Mouse (Mus musculus): ENCODE data around the gene Nkiras1. TPM values are rescaled to one million over a fixed set of nuclear protein-coding genes. Genes with fewer than 3 reads are reported as not detected.

Nkiras1 gene
- 0.93 and 1.3 TPM in 2 replicates for polyA plus RNA-seq (2012)

DNA sequence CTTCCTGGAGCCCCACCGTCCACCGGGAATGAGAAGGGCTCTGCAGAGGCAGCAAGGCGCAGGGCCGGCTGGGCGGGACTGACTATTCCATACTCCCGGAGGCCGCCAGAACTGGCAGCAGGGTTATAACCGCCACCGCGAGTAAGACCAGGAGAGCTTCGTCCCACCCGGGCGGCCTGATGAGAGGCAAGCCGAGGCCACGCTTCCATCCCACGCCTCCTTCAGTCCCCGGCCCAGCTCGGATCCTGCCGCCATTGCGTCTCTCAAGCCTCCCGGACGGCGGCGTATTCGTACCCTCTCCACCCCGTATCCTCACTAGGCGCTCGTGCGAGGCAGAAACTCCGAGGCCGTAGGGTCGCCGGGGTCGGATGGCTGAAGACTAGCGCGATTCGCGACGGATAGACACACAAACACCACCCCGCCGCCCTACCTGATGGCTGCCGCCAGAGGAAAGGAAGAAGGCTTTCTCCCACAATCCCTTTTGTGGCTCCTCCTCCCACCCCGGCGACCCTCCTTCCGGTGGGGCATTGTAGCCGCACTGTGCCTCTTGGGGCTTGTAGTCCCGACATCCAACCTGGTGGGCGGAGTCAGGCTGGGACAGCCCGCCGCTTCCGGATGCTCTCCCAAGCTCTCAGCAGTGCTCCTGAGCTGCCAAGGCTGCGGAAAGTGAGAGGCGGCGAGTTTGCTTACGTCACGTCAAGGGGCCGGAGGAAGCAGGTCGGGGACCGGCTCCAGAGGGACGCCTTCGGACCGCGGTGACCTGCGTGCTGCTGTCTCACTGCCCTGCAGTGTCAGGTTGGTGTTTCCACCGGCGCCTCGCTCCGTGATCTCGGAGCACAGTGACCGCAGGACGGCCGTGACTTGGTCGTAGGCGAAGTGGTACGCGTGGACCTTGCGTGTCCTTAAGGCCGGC is at the start of gene Nkiras1, which contains the start of gene Rpl15:
Gene Nkiras1 (plus strand): TSS at position 608 of the 913 bp plus-strand sequence.
Gene Rpl15 (minus strand): TSS at position 863 of the 913 bp plus-strand sequence.
- no peak for TF ChIP-seq GATA1 (IDR thresholded peaks at IDR 0.05; ENCODE audit: low read length)

DNA sequence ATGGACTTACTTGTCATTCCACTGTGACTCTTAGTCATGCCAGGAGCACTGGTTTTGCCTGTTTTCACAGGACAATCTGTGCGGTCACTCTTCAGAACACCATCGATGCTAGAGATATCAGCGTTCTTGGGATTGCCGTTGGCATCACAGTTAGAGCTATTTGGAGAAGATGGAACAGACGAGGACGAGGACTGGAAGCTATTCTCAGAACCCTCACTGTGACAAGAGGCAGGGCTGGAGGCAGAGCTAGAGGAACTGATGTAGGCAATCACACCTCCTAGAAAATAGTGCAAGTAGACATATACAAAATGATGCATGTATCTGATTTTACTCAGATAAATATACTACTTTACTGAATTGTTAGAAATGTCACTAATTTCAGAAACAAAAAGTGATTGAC is 49.0 kb upstream of the Nkiras1 start:
- no peak for TF ChIP-seq GATA1 (IDR thresholded peaks at IDR 0.05; ENCODE audit: low read length)

DNA sequence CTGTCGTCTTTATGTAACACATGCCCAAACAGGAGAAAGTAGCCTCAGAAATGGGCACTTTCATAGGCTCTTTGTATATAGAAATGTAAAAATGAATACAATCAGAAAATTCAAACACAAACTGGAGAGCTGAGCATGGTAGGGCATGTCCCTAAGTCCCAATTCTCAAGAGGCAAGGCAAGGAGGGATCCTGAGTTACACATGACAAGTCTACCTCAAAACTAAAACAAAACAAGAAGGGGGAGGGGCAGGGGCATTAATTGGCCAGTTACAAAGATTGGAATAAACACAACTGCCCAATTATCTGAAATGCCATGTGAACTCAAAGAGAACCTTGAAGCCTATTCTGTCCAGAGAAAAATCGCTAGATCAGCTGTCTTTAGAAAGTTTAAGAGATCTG is 37.9 kb upstream of the Nkiras1 start:
- no peak for TF ChIP-seq GATA1 (IDR thresholded peaks at IDR 0.05; ENCODE audit: low read length)

DNA sequence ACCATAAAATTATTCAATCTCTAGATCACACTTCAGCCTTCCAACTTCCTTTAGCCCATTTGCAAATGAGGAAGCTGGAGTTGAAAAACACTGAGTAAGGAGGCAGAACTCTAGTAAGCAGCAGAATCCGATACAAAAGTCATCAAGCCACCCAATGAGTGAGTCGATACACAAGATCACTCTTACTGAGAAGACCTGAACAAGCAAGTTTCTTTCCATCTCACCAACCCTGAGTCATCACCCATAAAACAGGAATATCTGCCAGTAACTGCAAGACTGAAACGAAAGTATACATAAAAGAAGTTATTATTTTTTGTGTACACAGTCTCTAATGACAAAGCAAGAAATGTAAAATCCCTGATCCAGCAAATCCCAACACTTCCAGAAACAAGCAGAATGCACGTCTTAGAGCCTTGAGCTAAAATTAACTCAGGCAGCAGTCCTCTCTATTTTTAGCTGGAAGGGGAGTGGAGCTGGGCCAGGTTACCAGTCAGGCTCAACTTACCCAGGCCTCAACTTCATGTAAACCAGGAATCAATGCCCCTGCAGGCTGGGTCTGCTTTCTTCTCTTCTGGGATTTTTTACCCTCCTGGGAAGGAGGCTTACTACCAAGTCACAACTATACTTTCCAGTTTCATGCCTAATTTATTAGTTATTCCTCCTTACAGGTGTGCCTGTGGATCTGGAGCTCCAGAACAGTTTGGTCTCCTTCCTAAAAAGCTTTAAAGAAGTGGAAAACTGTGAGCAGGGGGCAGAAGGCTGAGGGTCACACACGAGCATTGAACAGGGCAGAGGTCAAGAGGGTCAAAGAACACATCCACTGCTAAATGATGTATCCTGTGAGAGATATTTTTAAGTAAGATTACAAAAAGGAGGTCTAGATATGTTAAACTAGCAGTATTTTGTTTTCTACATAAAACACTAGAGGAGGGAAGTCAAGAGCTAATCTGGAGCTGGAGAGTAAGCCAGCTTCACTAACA is 36.7 kb upstream of the Nkiras1 start:
- no peak for TF ChIP-seq GATA1 (IDR thresholded peaks at IDR 0.05; ENCODE audit: low read length)

DNA sequence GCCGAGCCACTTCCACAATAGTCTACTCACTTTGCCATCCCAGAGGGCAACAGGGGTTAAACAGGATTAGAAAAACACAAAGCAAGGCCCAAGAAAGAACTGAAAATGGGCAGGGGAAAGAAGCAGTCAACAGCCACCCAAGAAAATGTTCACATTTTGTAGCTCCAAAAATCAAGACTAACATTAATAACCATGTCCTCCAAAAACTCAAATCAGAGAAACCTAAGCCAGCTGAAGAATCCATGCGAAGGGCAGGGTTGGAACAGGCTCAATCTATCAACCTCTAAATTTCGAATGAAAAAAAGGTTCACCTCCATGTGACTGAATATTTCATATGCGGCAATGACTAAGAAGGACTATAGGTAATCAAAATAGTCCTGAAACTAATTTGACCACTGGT is 33.6 kb upstream of the Nkiras1 start:
- no peak for TF ChIP-seq GATA1 (IDR thresholded peaks at IDR 0.05; ENCODE audit: low read length)

DNA sequence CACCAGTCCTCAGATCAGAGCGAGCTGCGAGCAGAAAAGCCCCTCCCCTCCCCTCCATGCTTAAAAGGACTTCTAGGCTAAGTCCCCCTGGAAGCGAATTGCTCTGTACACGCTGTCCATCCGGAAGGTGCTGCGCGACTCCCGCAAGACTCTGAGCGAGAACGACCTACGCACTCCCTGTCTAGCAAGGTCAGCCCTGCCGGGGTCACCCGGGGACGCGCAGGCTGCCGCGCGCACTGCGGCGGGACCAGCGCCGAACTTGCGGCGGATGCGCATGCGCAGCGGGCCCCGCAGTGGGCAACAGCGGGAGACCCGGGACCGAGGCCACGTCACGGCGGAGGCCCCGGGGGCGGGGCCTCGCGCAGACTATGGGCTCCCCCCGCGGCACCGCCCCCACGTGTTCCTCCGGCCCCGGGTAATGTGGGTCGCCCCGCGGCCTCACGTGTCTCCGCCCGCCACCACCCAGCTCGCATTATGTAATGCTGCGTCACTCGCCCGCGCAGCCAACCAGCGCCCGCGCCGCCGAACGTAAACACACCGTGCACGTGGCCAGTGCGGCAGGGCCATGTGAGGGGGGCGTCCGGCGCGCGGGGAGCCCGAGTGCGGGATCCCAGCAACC is 32.7 kb upstream of the Nkiras1 start:
- TF ChIP-seq GATA1 (IDR thresholded peaks at IDR 0.05; ENCODE audit: low read length): no peak

DNA sequence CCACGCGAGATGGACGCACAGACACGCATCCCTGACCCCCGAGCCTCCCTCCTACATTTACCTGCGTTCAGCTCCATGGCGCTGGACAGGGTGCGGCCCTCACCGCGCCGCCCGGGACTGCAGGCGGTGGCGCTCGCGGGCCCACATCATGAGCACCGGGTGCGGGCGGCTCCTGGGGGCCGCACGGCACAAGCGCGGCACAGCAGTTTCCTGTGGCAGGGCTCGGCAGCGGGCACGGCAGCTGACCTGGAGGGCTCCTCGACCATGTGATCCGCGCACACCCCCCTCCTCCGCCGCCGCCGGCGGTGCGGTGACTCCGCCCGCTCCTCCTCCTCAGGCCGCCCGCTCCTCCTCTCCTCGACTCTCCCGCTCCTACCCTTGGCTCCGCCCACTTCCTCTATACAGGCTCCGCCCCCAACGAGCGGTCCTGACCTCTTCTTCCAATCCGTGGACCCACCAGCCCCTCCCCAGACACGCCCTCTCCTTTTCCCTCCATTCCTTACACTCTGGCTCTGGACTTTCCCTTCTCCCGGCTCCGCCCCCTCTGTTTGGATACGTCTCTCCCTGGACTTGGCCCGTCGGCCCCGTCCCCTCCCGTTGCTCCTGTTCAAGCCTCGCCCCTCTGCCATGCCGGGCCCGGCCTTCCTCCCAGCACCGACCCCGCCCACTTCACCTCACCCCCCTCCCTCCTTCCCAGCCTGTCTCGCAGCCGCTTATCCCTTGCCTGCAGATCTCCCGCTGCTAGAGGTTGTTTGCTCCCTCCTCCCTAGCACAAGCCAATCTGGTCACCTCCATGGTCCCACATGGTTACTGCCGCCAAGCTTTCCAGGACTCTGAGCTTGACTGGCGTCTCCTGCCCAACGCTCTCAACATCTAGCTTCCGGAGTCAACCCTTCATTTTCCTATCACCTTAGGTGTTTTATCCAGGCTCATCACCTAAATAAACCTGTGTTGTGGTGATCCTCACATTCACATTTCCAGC is 31.9 kb upstream of the Nkiras1 start, which contains the start of gene Nr1d2:
Gene Nr1d2 (minus strand): TSS at position 378 of the 982 bp plus-strand sequence.
- TF ChIP-seq GATA1 (IDR thresholded peaks at IDR 0.05; ENCODE audit: low read length): no peak

DNA sequence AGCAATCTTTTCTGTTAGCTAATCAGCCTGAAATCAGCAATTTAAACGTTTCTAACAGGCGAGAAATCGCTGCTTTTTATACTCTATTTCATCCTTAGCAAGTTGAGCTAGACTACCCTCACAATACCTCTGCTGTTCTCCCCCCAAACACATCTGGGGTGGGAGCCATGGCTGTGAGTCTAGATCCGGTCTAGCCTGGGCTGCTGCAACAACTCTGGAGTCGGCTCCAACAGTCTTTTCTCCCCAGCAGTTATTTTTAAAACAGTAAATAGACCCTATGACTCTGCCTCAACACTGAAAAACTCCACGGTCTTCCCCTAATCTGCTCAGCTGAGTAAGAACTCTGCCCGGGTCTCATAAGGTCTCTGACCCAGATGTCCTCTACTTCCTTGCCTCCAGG is 30.8 kb upstream of the Nkiras1 start:
- no peak for TF ChIP-seq GATA1 (IDR thresholded peaks at IDR 0.05; ENCODE audit: low read length)

DNA sequence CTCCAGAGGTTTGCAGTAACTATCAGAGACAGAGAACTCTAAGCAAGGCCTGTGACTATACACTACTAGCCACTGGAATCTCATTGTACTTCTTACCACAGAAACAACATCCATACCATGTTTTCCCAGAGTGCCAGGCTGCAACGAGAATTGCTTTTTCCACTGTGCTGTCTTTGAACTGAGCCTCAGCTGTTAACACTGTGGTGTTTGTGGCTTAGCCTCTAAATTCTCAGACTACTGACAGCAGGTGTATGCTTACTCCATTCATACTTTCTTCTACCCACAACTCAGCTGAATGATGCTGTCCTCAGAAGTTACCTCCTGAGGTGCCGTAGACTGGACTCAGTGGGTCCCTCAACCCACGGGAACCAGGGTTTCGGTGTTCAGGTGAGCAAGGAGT is 29.1 kb upstream of the Nkiras1 start:
- TF ChIP-seq GATA1 (IDR thresholded peaks at IDR 0.05; ENCODE audit: low read length): no peak

DNA sequence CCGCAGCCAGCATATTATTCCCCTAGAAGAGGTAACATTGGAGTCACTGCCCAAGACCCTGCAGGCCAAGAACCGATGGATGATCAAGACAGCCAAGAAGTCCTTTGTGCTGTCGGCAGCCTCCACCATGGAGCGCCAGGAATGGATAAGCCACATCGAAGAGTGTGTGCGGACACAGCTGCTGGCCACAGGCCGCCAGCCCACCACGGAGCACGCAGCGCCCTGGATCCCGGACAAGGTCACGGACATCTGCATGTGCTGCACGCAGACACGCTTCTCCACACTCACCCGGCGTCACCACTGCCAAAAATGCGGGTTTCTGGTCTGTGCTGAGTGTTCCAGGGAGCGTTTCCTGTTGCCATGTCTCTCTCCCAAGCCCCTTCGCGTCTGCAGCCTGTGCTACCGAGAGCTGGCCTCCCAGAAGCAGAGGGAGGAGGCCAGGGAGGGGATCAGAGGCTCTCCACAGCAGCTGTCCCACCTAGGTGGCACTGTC is 28.3 kb upstream of the Nkiras1 start:
- no peak for TF ChIP-seq GATA1 (IDR thresholded peaks at IDR 0.05; ENCODE audit: low read length)

DNA sequence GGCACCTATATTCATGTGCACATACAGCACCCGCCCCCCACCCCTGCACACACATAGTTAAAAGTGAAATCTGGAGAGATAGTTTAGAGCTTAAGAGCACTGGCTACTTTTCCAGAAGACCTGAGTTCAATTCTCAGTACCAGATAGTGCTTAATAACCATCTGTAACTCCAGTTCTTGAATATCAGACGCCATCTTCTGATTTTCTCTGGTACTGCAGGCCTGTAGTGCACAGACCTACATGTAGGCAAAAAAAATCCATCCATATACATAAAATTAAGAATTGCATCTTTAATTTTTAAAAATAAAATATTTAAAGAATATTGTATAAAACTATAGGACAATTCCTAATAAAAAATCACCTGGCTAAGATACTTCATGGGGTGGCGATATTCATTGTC is 9.7 kb upstream of the Nkiras1 start:
- no peak for TF ChIP-seq GATA1 (IDR thresholded peaks at IDR 0.05; ENCODE audit: low read length)

DNA sequence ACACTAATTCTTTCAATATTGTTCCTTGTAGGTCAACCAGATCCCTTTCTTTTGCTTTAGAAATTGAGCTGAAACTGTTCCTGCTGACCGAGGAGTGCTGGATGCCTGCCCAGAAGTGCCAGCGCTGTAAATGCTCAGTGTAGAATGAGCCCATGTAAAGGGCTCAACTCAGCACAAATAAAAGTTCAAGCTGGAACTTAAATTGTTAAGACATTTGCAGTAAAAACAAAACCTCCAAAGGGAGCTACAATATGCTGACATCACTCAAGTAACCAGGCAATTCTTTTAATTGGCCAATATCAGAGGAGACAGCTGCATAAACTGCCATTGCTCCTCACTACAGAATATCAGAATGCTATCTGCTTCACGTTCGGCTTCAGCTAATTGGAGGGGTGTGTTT is 7.5 kb upstream of the Nkiras1 start:
- no peak for TF ChIP-seq GATA1 (IDR thresholded peaks at IDR 0.05; ENCODE audit: low read length)

DNA sequence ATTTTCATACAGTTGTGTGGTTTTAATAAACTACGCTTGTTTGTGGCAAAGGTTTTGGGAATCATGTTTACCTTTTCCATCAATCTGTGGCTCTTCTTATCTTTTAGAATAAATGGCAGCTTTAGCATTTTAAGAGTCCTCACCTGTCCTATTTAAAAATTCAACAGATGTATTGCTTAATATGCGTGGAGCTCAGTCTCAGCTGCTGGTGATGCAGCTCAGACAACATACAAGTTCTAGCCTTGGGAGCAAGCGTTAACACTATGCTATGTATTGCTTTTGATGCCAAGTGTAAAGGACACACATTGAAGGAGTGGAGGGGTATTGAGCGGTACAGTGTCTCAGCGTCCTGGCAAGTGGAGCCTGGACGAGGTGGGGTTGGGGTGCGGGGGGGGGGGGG is 730 bp downstream of the Nkiras1 start:
- no peak for TF ChIP-seq GATA1 (IDR thresholded peaks at IDR 0.05; ENCODE audit: low read length)

DNA sequence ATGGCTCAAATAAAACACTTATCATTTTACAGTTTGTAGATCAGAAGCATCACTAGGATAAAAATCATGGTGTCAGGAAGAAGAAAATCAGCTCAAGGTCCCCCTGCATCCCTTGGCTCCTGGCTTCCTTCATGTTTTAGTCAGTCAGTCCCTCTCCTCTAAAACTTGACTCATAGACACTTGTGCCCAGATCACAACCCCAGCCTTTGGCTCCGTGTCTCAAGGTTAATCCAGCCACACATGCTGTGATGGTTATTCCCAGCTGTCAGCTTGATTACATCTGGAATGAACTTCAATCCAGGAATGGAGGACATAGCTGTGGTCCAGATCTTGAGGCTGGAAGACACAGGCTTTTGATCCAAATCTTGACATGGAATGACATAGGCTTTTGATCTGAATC is 3.6 kb downstream of the Nkiras1 start:
- TF ChIP-seq GATA1 (IDR thresholded peaks at IDR 0.05; ENCODE audit: low read length): no peak
